In the genomic region with DNA sequence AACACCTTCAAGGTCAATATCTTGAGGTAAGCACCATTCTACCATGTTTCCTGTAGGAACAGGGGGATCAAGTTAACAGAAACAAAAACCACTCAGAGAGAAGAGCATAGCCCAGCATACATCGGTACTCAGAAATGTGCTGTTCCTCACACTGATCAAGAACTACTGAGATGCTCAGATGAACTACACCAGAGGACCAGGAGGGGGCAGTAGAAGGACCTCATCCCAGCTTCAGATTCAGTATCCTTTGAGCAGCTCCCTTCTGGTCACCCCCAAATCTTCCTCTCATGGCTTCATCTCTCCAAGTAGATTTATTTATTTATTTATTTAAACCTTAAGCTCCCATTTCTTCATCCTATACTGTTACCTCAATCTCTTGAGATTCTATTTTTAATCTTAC, we compare ENCODE assay signal across 10 mouse cellular contexts. TPM values are rescaled to one million over a fixed set of nuclear protein-coding genes. Genes with fewer than 3 reads are reported as not detected.
DNase-seq lines count a peak whose midpoint lies in the region; ATAC-seq and TF ChIP-seq lines count a peak whose summit lies in the region.
"Had no signal": no experiment of that assay in that cellular context is flagged by ENCODE, and none has a peak within 500 bp of the region (broad histone marks: within the 10 kb centered on the region; RNA-seq: fewer than 3 reads in every experiment).

No protein-coding gene starts in this region.

- H3K27ac ChIP-seq in spleen, adult 2 months (ENCODE audit: insufficient read depth, low read length), result no peak overlapping the region
- H3K27ac ChIP-seq in intestine, postnatal 0 days (ENCODE audit: low read depth, low read length), result no peak overlapping the region
- H3K27ac ChIP-seq: neural tube, embryonic 13.5 days had no signal

- no peaks in the 10 kb centered on the region for H3K4me1 ChIP-seq in spleen, adult 2 months (ENCODE audit: control insufficient read depth, insufficient read depth, insufficient read length)
- no peaks in the 10 kb centered on the region for H3K4me1 ChIP-seq in intestine, postnatal 0 days (replicated peaks; ENCODE audit: control insufficient read depth, insufficient read depth, low read length)

- peaks cover 3% of the 10 kb centered on the region; the same call in 1 of the 2 replicates for H3K36me3 ChIP-seq in spleen, adult 2 months (ENCODE audit: control insufficient read depth, insufficient read depth, low read length)
- no peaks in the 10 kb centered on the region; the same call in 1 of the 2 replicates for H3K36me3 ChIP-seq in intestine, postnatal 0 days (ENCODE audit: control insufficient read depth, insufficient read depth)

- 56% methylated on average over 1 of the region's 1 CpGs for WGBS in spleen, adult 2 months
- 67% methylated on average over 1 of the region's 1 CpGs for WGBS in intestine, postnatal 0 days

- DNase-seq in frontal cortex, postnatal 25 days (ENCODE audit: low spot score in 2 of 2), result no peak
- DNase-seq in spleen, adult 2 months (ENCODE audit: low read depth in 1 of 2, low spot score in 2 of 2), result peak; percentile 42 to 59
- no peak for DNase-seq in spleen, adult 12 weeks (ENCODE audit: low spot score)
- peak; percentile 82 for DNase-seq in cerebellum, adult 9-10 months
- no peak for DNase-seq in ovary, postnatal 10 days (ENCODE audit: low spot score)

- peak; percentile 50; the same call in 1 of the 2 replicates for TF ChIP-seq CTCF in spleen, adult 2 months (IDR thresholded peaks at IDR 0.05; ENCODE audit: extremely low read depth, insufficient read depth, insufficient read length, insufficient replicate concordance)
- TF ChIP-seq CTCF in intestine, postnatal 0 days (IDR thresholded peaks at IDR 0.05; ENCODE audit: low read depth), result peak; percentile 79

- peak; percentile 45 for ATAC-seq in frontal cortex, adult (ENCODE audit: low TSS enrichment)
- ATAC-seq in intestine, postnatal 0 days, result no peak
- peak; percentile 90 for ATAC-seq in megakaryocyte progenitor cell, adult 5-6 weeks (replicated peaks; ENCODE audit: poor library complexity)

- TF ChIP-seq POLR2A in spleen, adult 2 months (IDR thresholded peaks at IDR 0.05; ENCODE audit: low read depth, low read length), result no peak

- H3K9ac ChIP-seq in intestine, postnatal 0 days (ENCODE audit: low read depth, low read length), result no peak overlapping the region
- H3K9ac ChIP-seq: neural tube, embryonic 13.5 days had no signal

- H3K27me3 ChIP-seq in spleen, adult 2 months (ENCODE audit: control insufficient read depth, insufficient read depth, low read length), result no peaks in the 10 kb centered on the region
- no peaks in the 10 kb centered on the region for H3K27me3 ChIP-seq in intestine, postnatal 0 days (replicated peaks; ENCODE audit: control insufficient read depth, insufficient read depth, low read length)
- H3K27me3 ChIP-seq: neural tube, embryonic 13.5 days had no signal

- no peaks in the 10 kb centered on the region for H3K9me3 ChIP-seq in intestine, postnatal 0 days (ENCODE audit: control insufficient read depth)
- H3K9me3 ChIP-seq: neural tube, embryonic 13.5 days had no signal

- no peak overlapping the region for H3K4me3 ChIP-seq in spleen, adult 2 months (ENCODE audit: extremely low read depth, insufficient read depth, insufficient read length)
- no peak overlapping the region for H3K4me3 ChIP-seq in intestine, postnatal 0 days (ENCODE audit: low read depth, low read length)
- H3K4me3 ChIP-seq: neural tube, embryonic 13.5 days had no signal

- H3K4me2 ChIP-seq in intestine, postnatal 0 days (replicated peaks; ENCODE audit: low read depth), result no peak overlapping the region
- H3K4me2 ChIP-seq: neural tube, embryonic 13.5 days had no signal

RNA-seq across cellular contexts. Expression of gene E330009J07Rik, which starts 12.2 kb away (rescaled TPM):
- 3.6 and 4.7 TPM in 2 replicates for polyA plus RNA-seq in spleen, adult 2 months (2012; rRNA removed)
- polyA plus RNA-seq in intestine, postnatal 0 days (2015; fragmentation: Nextera tagmentation; extraction: Ambion mirVana), result 4.4 TPM in 2 replicates
- 7.0 and 9.2 TPM in 2 replicates for total RNA-seq in megakaryocyte progenitor cell, adult 5-6 weeks (2015)
- 12.3 and 12.5 TPM in 2 replicates for total RNA-seq in megakaryocyte progenitor cell, adult 5-6 weeks (2017)

RNA-seq across cellular contexts. Expression of gene Wee2, which starts 15.1 kb away (rescaled TPM):
- not detected in 2 replicates for polyA plus RNA-seq in spleen, adult 2 months (2012; rRNA removed)
- polyA plus RNA-seq in intestine, postnatal 0 days (2015; fragmentation: Nextera tagmentation; extraction: Ambion mirVana), result not detected in 2 replicates
- not detected in 2 replicates for total RNA-seq in megakaryocyte progenitor cell, adult 5-6 weeks (2015)
- total RNA-seq in megakaryocyte progenitor cell, adult 5-6 weeks (2017), result not detected in 2 replicates
- polyA plus RNA-seq: intestine, embryonic 14.5 days had no signal

RNA-seq across cellular contexts. Expression of gene Ssbp1, which starts 47.4 kb away (rescaled TPM):
- polyA plus RNA-seq in spleen, adult 2 months (2012; rRNA removed), result 7.2 and 8.5 TPM in 2 replicates
- polyA plus RNA-seq in intestine, postnatal 0 days (2015; fragmentation: Nextera tagmentation; extraction: Ambion mirVana), result 82.8 and 89.1 TPM in 2 replicates
- total RNA-seq in megakaryocyte progenitor cell, adult 5-6 weeks (2015), result 155 and 183 TPM in 2 replicates
- 98.6 and 141 TPM in 2 replicates for total RNA-seq in megakaryocyte progenitor cell, adult 5-6 weeks (2017)

Comparison
In these comparisons a context has a peak if more than half of its experiments do, and no peak if none do; other contexts are left out.
1. DNase-seq: peak in spleen, adult 2 months (2 of 2) and cerebellum, adult 9-10 months (single experiment); none in frontal cortex, postnatal 25 days (0 of 2), spleen, adult 12 weeks (single experiment) and ovary, postnatal 10 days (single experiment).